Mouse (Mus musculus) layer of hippocampus, postnatal 25 days (tissue): Measurements from ENCODE around the gene Hspbap1. TPM values are rescaled to one million over a fixed set of nuclear protein-coding genes. Genes with fewer than 3 reads are reported as not detected.

Source experiments
- DNase-seq, 2 experiments: peaks; one replicate each; pipeline ENCODE4 v3.0.0; 2022; ENCODE audit warnings: mixed read lengths in 2 of 2, low spot score in 1 of 2; ENCODE audit errors: extremely low spot score in 1 of 2
- total RNA-seq, 2 experiments: library from RNA; stranded (reverse); gene quantifications; 2 replicates each; pipeline ENCODE4 v1.2.3; 2021

Hspbap1 gene
- total RNA-seq, 2 experiments from 2014 or later = 4.6 to 5.7 TPM

DNA sequence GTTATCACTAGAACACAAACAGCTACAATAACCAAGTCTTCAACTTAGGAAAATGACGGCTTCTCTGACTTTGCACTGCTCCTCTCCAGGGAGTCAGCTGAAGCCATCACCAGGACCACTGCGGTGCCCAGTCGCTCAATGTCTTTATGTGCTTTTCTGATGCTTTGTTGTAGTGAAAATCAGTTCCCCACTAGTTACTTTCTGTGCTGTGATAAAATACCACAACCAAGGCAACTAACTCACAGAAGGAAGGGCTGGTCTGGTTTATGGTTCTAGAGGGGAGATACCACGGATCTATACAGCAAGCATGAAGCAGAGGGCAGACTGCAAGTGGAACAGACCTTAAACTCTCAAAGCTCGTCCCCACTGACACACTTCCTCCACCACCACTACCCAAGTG is 10.8 kb upstream of the Hspbap1 start:
- no peak for DNase-seq

DNA sequence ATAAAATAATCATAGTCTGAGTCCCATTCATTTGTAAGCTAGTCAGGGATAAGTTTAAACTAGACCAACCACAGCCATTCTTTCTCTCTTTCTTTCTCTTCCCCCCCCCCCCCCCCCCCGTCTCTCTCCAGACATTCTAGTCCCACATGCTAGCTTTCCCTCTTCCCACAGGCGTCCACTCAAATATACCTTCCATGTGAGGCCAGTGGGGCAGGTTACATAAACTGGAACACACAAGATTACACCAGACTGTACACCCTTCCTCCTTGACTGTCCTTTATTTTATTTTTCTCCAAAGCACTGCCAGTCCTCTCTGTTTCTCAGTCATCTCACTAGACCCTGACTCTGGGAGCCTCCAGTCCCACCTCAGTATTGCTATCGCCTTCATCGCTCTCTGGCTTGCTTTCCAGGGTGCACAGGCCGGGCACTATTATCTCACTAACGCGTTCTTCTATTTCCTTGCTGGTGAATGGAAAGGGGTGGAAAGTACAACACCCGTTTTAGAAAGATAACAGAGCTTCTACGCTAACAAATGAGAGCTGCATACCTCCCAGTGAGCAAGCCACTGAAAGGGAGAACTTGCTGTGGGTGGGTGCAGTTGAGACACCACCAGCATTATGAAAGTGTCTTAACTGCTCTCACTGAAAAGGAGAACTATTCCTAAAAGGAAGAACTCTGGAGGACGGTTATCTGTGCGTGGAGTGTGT is 6.4 kb upstream of the Hspbap1 start:
- DNase-seq = no peak

DNA sequence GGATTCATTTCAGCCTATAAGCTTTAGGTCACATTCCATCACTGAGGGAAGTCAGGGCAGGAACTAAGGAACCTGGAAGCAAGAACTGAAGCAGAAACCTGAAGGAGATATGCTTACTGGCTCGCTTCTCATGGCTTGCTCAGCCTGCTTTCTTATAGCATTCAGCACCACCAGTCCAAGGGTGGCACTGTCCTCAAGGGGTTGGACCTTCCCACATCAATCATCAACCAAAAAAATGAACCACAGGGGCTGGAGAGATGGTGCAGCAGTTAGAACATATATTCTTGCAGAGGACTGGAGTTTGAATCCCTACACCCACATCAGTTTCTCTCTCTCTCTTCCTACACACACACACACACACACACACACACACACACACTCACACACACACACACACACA is 5.2 kb upstream of the Hspbap1 start:
- no peak for DNase-seq

DNA sequence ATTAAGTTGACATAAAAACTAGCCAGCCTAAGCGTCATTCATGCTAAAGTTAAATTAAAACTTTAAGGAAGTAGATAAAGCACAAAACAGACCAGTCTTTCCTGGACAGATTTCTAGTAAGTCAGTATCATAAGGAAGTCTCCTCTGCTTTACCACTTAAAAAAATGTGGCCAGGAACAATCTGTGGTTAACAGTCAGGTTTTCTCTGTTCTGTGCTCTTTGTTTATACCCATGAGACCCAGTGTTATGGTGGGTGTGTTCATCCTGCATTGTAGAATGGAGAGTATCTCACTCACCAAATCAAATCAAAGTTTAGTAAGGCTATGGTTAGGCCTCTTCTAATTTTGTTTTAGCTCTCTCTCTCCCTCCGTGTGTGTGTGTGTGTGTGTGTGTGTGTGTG is 4.7 kb upstream of the Hspbap1 start:
- DNase-seq = no peak

DNA sequence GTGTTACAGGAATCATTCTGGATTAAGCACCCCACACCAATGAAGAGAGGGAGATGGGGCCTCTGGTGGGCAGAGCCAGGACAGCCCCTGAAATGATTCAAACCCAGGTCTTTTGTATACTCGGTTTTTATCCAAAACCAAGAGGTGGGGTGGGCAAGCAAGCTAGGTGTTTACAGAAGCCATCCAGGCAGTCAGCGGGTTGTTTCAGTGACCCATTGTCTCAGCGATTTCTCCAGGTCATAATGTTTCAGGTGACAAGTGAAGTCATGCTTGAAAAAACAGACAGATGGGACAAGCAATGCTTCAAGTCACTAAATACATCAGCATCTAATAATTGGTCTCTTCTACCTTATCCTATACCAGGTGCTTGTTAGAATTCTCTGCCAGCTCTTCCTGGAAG is 3.8 kb upstream of the Hspbap1 start:
- DNase-seq = no peak

DNA sequence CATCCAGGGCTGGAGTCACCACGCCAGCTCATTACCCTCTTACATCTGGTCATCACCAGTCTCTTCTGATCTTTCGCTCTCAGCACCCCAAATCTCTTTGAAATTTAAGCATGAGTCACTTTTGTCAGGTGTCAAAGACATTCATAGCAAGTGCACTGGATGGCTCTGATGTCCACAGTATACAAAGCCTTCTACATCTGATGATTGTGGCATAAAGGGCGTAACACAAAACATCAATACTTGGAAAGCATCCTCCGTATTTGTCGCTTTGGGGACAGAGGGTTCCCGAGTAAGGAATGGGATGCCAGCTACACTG is 1.7 kb upstream of the Hspbap1 start:
- DNase-seq = no peak

DNA sequence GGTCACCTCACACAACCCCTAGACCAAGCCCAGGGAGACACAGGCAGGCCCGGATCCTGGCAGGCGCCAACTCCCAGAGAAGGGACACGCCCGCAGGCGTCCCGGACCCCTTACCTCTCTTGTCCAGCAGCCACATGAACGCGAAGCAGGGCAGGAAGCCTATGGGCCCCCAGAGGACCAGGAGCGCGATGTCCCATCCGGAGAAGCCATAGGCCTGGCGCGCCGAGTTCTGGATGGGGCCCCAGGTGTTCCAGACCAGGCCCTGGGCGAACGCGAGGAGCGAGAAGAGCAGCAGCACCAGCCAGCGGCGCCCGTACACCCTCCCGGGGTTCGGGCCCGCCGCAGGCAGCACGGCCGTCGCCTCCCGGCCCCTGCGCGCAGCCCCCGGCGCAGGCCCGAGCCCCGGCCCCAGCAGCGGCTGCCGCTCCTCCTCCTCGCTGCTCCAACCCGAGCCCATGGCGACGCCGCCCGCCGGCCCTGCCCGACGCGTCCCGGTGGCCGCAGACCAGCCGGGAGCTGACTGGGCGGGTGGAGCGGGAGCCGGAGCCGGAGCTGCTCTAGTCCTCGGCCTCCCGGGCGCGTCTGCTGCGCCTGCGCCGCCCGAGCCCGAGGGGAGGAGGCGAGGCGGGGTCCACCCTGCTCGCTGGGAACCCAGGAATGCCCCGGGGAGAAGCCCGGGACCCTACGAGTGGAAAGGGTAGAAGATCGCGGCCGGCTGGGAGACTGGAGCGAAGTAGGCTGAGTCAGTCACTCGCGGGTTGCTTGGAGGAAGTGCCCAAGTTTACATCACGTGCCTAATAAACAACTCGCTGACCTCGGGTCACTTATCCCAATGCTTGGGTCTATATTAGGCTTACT is 1.2 kb upstream of the Hspbap1 start, which contains the start of gene Dirc2:
Gene Dirc2 (minus strand): TSS at position 572 of the 858 bp plus-strand sequence.
- DNase-seq = peak; percentile 64 to 80

DNA sequence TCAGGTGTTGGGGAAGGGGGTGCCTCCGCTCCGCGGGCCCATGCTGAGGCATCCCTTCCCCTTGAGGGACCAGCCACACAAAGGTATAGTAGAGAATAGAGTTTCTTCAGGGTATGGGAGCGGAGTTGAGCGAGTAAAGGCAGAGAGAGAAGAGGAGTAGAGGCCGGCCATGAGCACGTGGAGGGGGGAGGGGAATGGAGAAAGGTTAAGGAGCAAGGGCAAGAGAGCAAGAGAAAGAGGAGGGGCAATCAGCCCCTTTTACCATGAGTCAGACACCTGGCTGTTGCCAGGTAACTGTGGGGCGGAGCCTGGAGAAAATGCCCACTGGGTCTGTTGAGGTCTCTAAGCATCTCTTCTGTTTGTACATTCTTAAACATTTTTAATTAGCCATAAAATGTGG is 966 bp downstream of the Hspbap1 start:
- no peak for DNase-seq

DNA sequence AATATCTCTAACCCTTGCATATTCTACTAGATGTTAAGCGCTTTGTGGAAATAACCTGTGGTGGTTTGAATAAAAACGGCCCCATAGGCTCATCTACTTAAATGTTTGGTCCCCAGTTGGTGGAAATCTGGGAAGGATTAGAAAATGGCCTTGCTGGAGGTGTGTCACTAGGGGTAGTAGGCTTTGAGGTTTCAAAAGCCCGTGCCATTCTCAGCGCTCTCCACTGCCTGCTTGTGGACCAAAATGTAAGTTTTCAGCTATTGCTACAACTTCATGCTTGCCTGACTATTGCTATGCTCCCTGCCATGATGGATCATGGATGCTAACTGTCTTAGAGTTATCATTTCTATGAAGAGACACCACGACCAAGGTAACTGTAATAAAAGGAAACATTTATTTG is 1.4 kb downstream of the Hspbap1 start:
- no peak for DNase-seq

DNA sequence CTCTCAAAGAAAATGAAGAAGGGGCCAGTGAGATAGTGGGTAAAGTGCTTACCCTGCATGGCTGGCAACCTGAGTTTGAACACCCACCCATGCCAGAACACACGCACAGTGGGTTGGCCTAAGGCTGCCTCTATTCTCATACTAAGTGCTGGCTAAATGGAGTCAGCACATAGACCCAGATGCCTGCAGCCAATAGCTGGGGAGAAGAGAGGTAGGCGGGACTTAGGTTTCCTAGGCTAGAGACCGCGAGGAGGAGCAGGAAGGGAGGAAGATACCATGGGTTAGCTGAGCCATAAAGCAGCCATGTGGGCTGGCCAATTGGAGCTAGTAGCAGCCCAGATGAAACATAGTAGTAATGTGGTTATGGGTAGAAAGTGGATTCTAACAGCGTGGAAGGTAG is 2.4 kb downstream of the Hspbap1 start:
- no peak for DNase-seq

DNA sequence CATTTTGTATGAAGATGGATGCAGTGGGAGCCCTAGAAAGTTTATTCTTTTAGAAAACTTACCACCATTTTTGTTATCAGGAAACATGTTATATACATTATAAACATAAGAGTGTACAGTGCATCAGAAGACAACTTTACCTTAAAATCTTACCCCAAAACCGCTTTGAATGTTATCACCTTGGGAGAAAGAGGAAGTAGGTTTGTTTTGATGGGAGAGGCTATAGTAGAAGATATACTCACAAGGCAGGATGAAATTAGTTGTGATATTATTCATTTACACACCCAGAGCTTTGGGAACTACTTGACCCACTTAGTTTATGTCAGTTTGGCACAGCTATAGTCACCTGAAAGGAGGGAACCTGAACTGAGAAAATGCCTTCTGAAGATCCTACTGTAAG is 5.7 kb downstream of the Hspbap1 start:
- DNase-seq = no peak

DNA sequence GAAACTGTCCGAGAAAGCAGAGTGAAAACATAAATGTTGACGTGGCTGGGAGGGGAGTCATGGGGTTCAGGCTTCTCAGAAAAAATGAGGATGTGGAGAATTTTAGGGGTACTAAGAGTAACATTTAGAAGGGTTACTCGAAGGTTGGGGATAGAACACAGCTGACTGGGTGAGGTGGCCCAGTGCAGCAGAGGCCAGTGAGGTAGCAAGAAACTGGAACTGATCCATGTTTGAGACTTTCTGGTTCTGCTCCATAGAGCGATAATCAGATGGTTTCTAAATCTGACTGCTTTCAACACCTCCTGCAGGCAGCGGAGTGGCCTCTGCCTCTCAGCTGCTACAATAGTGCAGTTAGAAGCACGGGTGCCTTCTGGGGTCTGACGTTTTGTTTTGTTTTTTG is 6.6 kb downstream of the Hspbap1 start:
- DNase-seq = no peak

DNA sequence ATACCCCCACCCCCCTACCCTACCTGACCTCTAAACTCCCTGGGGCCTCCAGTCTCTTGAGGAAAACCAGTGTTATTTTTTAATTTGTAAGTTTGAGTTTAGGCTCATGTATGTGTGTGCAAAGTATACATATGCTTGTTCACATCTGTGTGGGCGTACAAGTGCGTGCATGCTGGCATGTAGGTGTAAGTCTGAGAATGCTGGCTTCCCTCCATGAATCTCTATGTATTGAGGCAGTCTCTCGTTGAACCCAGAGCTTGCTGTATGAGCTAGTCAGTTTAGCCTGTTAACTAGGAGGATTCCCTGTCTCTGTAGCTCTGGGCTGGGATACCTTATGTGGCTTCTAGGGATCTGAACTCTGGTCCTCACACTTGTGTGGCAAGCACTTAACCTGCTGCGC is 7.6 kb downstream of the Hspbap1 start:
- no peak for DNase-seq

DNA sequence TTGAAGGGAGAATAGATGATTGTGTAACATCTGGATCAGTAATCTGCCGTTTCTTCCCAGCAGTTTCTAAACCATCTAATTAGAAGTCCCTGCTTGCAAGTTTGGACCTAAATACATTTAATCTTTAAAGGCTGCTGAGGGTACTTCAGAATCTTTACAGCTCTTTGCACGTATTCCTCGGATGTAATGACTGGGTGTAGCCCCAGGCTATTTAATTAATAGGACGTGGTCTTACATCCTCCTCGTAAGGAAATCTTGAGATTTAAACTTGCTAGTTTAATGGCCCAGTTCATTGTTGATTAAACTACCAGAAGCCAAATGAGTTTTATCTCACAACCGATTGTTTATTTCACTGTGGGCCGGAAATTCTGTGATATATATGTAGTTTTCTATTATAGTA is 9.5 kb downstream of the Hspbap1 start:
- no peak for DNase-seq

DNA sequence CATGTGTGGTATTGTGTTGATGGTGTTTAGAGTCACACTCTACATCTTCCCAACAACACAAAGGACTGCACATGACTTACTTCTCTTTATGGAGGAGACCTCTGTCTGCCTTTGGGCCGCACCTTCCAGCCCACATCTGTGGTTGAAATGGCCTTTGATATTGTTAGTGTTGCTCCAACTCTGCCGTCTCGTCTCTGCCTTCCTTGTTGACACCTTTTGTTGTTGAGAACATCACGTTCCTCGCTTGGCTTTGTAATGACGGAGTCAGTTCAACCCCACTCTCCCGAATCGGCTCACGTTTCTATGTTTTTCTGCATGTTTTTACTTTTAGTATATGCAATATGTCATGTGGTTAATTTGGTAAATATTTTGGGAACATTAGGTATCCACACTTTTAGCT is 10.9 kb downstream of the Hspbap1 start:
- DNase-seq = no peak

DNA sequence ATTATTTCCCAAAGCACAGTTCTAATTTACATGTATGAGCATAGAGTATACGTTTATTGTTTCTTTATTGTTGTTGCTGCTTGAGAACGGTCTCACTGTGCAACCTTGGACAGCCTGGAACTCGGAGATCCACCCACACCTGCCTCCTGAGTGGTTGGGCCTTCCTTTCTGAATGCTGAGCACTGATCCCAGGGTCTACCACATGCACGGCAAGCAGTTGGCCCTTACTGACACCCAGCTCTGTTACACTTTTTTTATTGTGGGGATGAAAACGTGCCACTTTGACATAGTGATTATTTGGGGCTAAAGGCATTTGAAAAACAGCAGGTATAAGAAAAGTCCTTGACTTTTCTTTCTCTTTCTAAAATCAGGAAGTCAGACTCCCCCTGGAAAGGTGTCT is 11.5 kb downstream of the Hspbap1 start:
- DNase-seq = no peak

DNA sequence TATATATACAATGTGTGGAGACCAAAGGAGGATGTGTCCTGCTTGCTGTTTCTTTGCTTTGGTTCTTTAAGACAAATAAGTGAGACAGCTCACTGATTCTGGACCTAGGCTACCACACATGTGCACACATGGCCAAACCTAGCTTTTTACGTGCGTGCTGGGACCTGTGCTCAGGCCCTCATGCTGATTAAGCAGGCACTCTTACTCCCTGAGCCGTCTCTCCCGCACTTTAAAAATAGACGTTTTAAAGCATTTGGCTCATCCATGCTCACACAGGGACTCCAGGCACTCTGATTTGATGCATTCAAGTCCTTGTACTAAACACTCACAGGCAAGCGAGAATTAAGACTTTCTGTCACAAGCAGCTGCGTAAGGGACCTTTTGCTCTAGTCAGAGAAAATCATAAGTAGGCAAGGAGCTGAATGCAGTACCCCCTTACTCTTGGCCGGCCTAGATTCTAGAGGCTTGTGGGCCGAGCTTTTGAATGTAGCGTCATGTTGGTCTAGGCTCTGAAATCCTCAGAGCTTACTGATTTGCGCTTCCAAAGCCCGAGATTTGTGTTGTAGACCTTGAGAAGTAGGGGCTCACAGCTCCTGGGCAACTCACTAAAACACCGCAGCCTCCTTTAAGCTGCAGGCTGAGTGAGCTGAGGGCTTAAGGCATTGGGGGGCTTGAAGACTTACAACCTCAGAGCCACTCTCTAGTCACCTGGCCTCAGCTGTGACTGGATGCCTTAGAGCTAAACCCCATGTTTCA is 12.5 kb downstream of the Hspbap1 start:
- no peak for DNase-seq

DNA sequence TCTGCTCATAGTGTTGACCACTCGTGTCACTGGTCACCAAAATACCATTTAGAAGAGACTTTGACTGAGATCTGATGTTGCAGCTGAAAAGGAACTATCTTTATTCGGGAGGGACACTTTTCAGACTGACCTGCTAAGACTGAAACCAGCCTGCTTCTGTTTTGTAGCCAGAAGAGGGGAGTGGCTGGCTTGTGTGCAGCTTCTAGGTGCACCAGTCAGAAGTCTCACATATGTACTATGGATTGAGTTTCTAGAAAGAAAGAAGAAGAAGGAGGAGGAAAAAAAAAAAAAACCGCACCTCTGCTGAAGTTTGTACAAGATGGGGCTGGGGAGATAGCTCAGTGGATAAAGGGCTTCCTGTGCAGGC is 13.0 kb downstream of the Hspbap1 start:
- no peak for DNase-seq

DNA sequence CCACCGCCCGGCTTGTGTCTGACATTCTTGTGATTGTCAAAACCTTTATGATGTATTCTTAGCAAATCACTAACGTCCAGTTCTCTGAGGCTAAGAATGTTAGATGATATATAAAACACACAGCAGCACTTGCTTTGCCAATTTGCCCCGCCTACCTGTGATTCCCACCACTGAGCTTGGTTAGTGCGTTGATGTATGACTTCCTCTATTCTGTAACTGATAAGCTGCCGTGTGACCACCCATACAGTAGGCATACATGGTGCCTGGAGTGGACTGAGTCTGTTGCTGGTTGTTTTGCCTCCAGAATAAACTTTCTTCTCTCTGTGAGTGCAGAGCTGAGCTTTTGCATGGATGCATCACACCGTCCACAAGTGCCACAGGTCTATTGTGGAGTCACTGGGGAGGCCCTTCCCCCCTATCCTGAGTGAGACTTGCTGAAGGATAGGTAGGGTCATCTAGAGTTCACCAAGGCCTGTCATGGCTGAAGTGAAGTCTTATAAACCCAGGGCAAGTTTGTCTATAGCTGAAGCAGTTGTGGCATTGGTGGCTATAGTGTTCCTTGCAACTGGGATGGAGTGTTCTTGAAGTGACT is 14.1 kb downstream of the Hspbap1 start:
- DNase-seq = no peak

DNA sequence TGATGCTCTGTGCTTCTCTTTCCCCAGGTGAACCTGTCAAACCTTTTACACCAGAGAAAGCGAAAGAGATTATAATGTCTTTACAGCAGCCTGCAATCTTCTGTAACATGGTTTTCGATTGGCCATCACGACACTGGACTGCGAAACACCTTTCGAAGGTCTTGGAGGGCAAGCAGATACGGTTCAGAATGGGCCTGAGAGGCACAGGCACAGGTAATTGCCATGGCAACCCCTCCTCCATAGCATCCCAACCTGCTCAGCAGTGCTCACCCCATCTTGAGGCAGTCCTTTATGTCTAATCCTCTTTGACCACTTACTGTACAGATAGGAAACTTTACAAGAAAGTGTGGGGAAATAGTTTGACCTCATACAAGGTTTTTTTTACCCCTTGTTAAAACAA is 17.0 kb downstream of the Hspbap1 start:
- no peak for DNase-seq

DNA sequence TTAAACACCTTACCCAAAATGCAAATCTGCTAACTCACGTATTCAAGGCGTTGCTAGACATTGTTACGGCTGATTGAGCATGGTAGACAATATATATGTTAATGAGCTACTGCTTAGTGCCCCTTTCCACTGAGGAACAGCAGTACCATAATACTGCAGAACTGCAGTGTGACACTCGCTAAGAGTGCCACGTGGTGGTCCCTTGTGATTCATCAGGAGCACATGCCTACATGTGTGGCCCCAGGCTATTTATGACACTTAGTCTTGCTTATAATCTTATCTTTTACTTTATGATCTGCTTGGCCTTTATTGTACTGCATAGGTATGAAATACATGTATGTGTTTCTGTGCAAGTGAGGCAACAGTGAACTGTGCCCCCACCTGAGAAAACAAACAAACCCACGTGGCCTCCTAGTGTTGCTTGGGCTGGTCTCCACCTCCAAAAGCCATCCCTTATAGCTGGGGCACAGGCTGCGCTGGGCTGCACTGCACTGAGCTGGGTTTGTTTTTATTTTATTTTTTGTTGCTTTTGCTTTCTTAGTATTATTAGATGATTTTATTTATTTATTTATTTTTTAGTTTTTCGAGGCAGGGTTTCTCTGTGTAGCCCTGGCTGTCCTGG is 17.5 kb downstream of the Hspbap1 start:
- DNase-seq = no peak
